Mouse (Mus musculus) midbrain, embryonic 10.5 days (tissue): ENCODE results near the gene Tshr. TPM values are rescaled to one million over a fixed set of nuclear protein-coding genes. Genes with fewer than 3 reads are reported as not detected.
"Not testable (repeated sequence)": the region's sequence is repeated elsewhere in the genome, so short reads cannot be mapped to it uniquely, and the experiment has no call there.

Experiments used
- DNase-seq: peaks from one replicate; pipeline ENCODE4 v3.0.0-alpha.2; 2017; ENCODE audit warnings: low spot score
- H3K27ac ChIP-seq: fragments of 300-500 bp; sonication (generic); replicated peaks from 2 replicates; pipeline ENCODE4 v1.5.1; 2016; ENCODE audit warnings: mild to moderate bottlenecking
- H3K27me3 ChIP-seq: fragments of 300-500 bp; sonication (generic); 2 replicates; pipeline ENCODE4 v1.6.1; 2016; ENCODE audit warnings: low read depth, mild to moderate bottlenecking; ENCODE audit not compliant: poor library complexity, severe bottlenecking
- H3K36me3 ChIP-seq: fragments of 300-500 bp; sonication (generic); 2 replicates; pipeline ENCODE4 v1.6.1; 2016; ENCODE audit warnings: mild to moderate bottlenecking, moderate library complexity
- H3K4me1 ChIP-seq: fragments of 300-500 bp; sonication (generic); 2 replicates; pipeline ENCODE4 v1.6.1; 2016
- H3K4me3 ChIP-seq: fragments of 300-500 bp; sonication (generic); 2 replicates; pipeline ENCODE4 v1.5.1; 2016; ENCODE audit warnings: mild to moderate bottlenecking, moderate library complexity
- H3K9me3 ChIP-seq: fragments of 300-500 bp; sonication (generic); replicated peaks from 2 replicates; pipeline ENCODE4 v1.6.1; 2016; ENCODE audit warnings: mild to moderate bottlenecking
- WGBS: fragments of 180-500 bp; shearing (Covaris S2); methylation state at CpG from one replicate; pipeline ENCODE4 v1.1.7; 2016; 5-methylcytosine and 5-hydroxymethylcytosine counted together
- polyA plus RNA-seq: library from polyadenylated mRNA; unstranded; fragments of >200 nt; fragmentation: Nextera tagmentation; extraction: Ambion mirVana; gene quantifications from 2 replicates; pipeline ENCODE4 v1.2.1, GENCODE M21; 2016

The Tshr gene
- polyA plus RNA-seq, 1 experiment from 2014 or later = 0.05 TPM

- H3K36me3 ChIP-seq = no peaks in the 10 kb centered on the region
- 80% methylated on average over 3 of the region's 3 CpGs for WGBS
- no peak overlapping the region for H3K4me3 ChIP-seq
- peaks cover 3% of the 10 kb centered on the region; the same call in 1 of the 2 replicates for H3K9me3 ChIP-seq
- H3K4me1 ChIP-seq = no peaks in the 10 kb centered on the region
- DNase-seq = no peak
- no peak overlapping the region for H3K27ac ChIP-seq
- H3K27me3 ChIP-seq = no peaks in the 10 kb centered on the region
Measured at GRCm38 (mm10) chr12:91523626-91524025, 139.3 kb downstream of the Tshr start.

- H3K27ac ChIP-seq = no peak overlapping the region
Measured at GRCm38 (mm10) chr12:91534514-91534913, 150.2 kb downstream of the Tshr start.

GRCm38 (mm10) chr12:91540202-91540601, 155.8 kb downstream of the Tshr start:
- Histone ChIP-seq H3K9me3 (peaks cover 4% of the 10 kb centered on the region; the same call in 1 of the 2 replicates), H3K4me1 (no peaks in the 10 kb centered on the region), H3K27me3 (no peaks in the 10 kb centered on the region), H3K27ac (no peak overlapping the region), H3K36me3 (no peaks in the 10 kb centered on the region), H3K4me3 (no peak overlapping the region)
- WGBS = 93% methylated on average over 7 of the region's 7 CpGs
- DNase-seq = no peak

More at GRCm38 (mm10) chr12:91534514-91534913, 150.2 kb downstream of the Tshr start:
- Histone ChIP-seq H3K4me3 (no peak overlapping the region), H3K27me3 (no peaks in the 10 kb centered on the region), H3K9me3 (no peaks in the 10 kb centered on the region), H3K36me3 (no peaks in the 10 kb centered on the region), H3K4me1 (no peaks in the 10 kb centered on the region)
- DNase-seq = no peak
- 92% methylated on average over 6 of the region's 6 CpGs for WGBS

- Histone ChIP-seq H3K36me3 (peaks cover 13% of the 10 kb centered on the region), H3K27me3 (no peaks in the 10 kb centered on the region), H3K9me3 (no peaks in the 10 kb centered on the region), H3K4me1 (no peaks in the 10 kb centered on the region), H3K4me3 (no peak overlapping the region), H3K27ac (no peak overlapping the region)
- 83% methylated on average over 9 of the region's 9 CpGs for WGBS
- DNase-seq = no peak
Measured at GRCm38 (mm10) chr12:91549471-91549870, 165.1 kb downstream of the Tshr start.

GRCm38 (mm10) chr12:91551773-91552526, 167.6 kb downstream of the Tshr start:
- Histone ChIP-seq H3K4me3 (no peak overlapping the region), H3K36me3 (peaks cover 28% of the 10 kb centered on the region), H3K4me1 (no peaks in the 10 kb centered on the region), H3K27me3 (no peaks in the 10 kb centered on the region), H3K9me3 (no peaks in the 10 kb centered on the region), H3K27ac (no peak overlapping the region)
- DNase-seq = no peak
- 92% methylated on average over 19 of the region's 19 CpGs for WGBS

GRCm38 (mm10) chr12:91557358-91558005, 173.1 kb downstream of the Tshr start:
- peaks cover 64% of the 10 kb centered on the region for H3K36me3 ChIP-seq
- 92% methylated on average over 8 of the region's 8 CpGs for WGBS
- not testable (repeated sequence) for H3K27ac ChIP-seq, H3K4me1 ChIP-seq, H3K9me3 ChIP-seq, DNase-seq, H3K27me3 ChIP-seq, H3K4me3 ChIP-seq

- DNase-seq = peak; percentile 3
- not testable (repeated sequence) for H3K9me3 ChIP-seq, H3K4me3 ChIP-seq, H3K4me1 ChIP-seq, H3K27ac ChIP-seq, H3K27me3 ChIP-seq
- WGBS = 83% methylated on average over 4 of the region's 4 CpGs
- H3K36me3 ChIP-seq = peaks cover 67% of the 10 kb centered on the region
Measured at GRCm38 (mm10) chr12:91558152-91558551, 173.8 kb downstream of the Tshr start.

GRCm38 (mm10) chr12:91567145-91567544, 182.8 kb downstream of the Tshr start:
- Histone ChIP-seq H3K4me3 (no peak overlapping the region), H3K27me3 (no peaks in the 10 kb centered on the region), H3K27ac (no peak overlapping the region), H3K4me1 (no peaks in the 10 kb centered on the region), H3K36me3 (peaks cover 99% of the 10 kb centered on the region), H3K9me3 (no peaks in the 10 kb centered on the region)
- 98% methylated on average over 4 of the region's 4 CpGs for WGBS
- DNase-seq = no peak

- DNase-seq = no peak
- Histone ChIP-seq H3K36me3 (peaks cover 99% of the 10 kb centered on the region), H3K4me1 (no peaks in the 10 kb centered on the region), H3K4me3 (no peak overlapping the region), H3K27me3 (no peaks in the 10 kb centered on the region), H3K9me3 (no peaks in the 10 kb centered on the region), H3K27ac (no peak overlapping the region)
- WGBS = 87% methylated on average over 3 of the region's 3 CpGs
Measured at GRCm38 (mm10) chr12:91569255-91569654, 184.9 kb downstream of the Tshr start.

GRCm38 (mm10) chr12:91571708-91572107, 187.3 kb downstream of the Tshr start:
- Histone ChIP-seq H3K27me3 (no peaks in the 10 kb centered on the region), H3K27ac (no peak overlapping the region), H3K4me1 (no peaks in the 10 kb centered on the region), H3K9me3 (no peaks in the 10 kb centered on the region), H3K36me3 (peaks cover 100% of the 10 kb centered on the region), H3K4me3 (no peak overlapping the region)
- DNase-seq = no peak
- 92% methylated on average over 2 of the region's 2 CpGs for WGBS

GRCm38 (mm10) chr12:91579665-91580064, 195.3 kb downstream of the Tshr start:
- DNase-seq = no peak
- Histone ChIP-seq H3K27ac (no peak overlapping the region), H3K9me3 (no peaks in the 10 kb centered on the region), H3K4me1 (peaks cover 18% of the 10 kb centered on the region), H3K36me3 (peaks cover 100% of the 10 kb centered on the region), H3K27me3 (no peaks in the 10 kb centered on the region), H3K4me3 (no peak overlapping the region)
- 99% methylated on average over 2 of the region's 2 CpGs for WGBS

- no peak for DNase-seq
- Histone ChIP-seq H3K27ac (no peak overlapping the region), H3K4me3 (no peak overlapping the region), H3K36me3 (peaks cover 100% of the 10 kb centered on the region), H3K27me3 (no peaks in the 10 kb centered on the region; the same call in 1 of the 2 replicates), H3K4me1 (peaks cover 23% of the 10 kb centered on the region), H3K9me3 (no peaks in the 10 kb centered on the region)
- WGBS = 94% methylated on average over 6 of the region's 6 CpGs
Measured at GRCm38 (mm10) chr12:91581204-91582070, 197.1 kb downstream of the Tshr start.
